Mouse (Mus musculus): ENCODE measurements around the gene Ddx5. TPM values are rescaled to one million over a fixed set of nuclear protein-coding genes. Genes with fewer than 3 reads are reported as not detected.

Ddx5 gene
- polyA plus RNA-seq, 1 experiment from 2014 or later, result 537 TPM

- peaks cover 84% of the 10 kb centered on the region for H3K36me3 ChIP-seq (ENCODE audit: control insufficient read depth, insufficient read depth, low read length)
- WGBS, result 94% methylated on average over 9 of the region's 9 CpGs
- ATAC-seq (ENCODE audit: low FRiP score, low TSS enrichment), result no peak
- no peak overlapping the region for H3K4me2 ChIP-seq (ENCODE audit: low read length)
- H3K4me1 ChIP-seq (ENCODE audit: control insufficient read depth, insufficient read depth, low read length), result peaks cover 5% of the 10 kb centered on the region; the same call in 1 of the 2 replicates
- H3K27ac ChIP-seq (replicated peaks; ENCODE audit: low read depth, low read length), result no peak overlapping the region
- H3K9me3 ChIP-seq (ENCODE audit: control insufficient read depth, low read length), result no peaks in the 10 kb centered on the region
- H3K9ac ChIP-seq (replicated peaks; ENCODE audit: low read length), result no peak overlapping the region
- no peaks in the 10 kb centered on the region for H3K27me3 ChIP-seq (ENCODE audit: control insufficient read depth, insufficient read depth, low read length)
- no peak overlapping the region for H3K4me3 ChIP-seq (replicated peaks; ENCODE audit: low read depth, low read length)
- no peak for DNase-seq
Measured at GRCm38 (mm10) chr11:106819595-106819994, 30.6 kb upstream of the Ddx5 start.

- no peaks in the 10 kb centered on the region for H3K27me3 ChIP-seq (ENCODE audit: control insufficient read depth, insufficient read depth, low read length)
- DNase-seq, result peak; percentile 79
- no peak overlapping the region for H3K4me3 ChIP-seq (replicated peaks; ENCODE audit: low read depth, low read length)
- WGBS, result 61% methylated on average over 9 of the region's 9 CpGs
- H3K9ac ChIP-seq (replicated peaks; ENCODE audit: low read length), result no peak overlapping the region
- no peak for ATAC-seq (ENCODE audit: low FRiP score, low TSS enrichment)
- H3K27ac ChIP-seq (replicated peaks; ENCODE audit: low read depth, low read length), result peak overlapping the region; percentile 10; the same call in 1 of the 2 replicates
- H3K4me1 ChIP-seq (ENCODE audit: control insufficient read depth, insufficient read depth, low read length), result peaks cover 5% of the 10 kb centered on the region; the same call in 1 of the 2 replicates
- no peak overlapping the region for H3K4me2 ChIP-seq (ENCODE audit: low read length)
- peaks cover 87% of the 10 kb centered on the region for H3K36me3 ChIP-seq (ENCODE audit: control insufficient read depth, insufficient read depth, low read length)
- no peaks in the 10 kb centered on the region for H3K9me3 ChIP-seq (ENCODE audit: control insufficient read depth, low read length)
Measured at GRCm38 (mm10) chr11:106818341-106818740, 29.4 kb upstream of the Ddx5 start.

GRCm38 (mm10) chr11:106817808-106818207 lies 28.8 kb upstream of the Ddx5 start:
- Histone ChIP-seq H3K36me3 (ENCODE audit: control insufficient read depth, insufficient read depth, low read length) (peaks cover 87% of the 10 kb centered on the region), H3K27me3 (ENCODE audit: control insufficient read depth, insufficient read depth, low read length) (no peaks in the 10 kb centered on the region), H3K4me2 (ENCODE audit: low read length) (no peak overlapping the region), H3K4me1 (ENCODE audit: control insufficient read depth, insufficient read depth, low read length) (peaks cover 5% of the 10 kb centered on the region; the same call in 1 of the 2 replicates), H3K4me3 (replicated peaks; ENCODE audit: low read depth, low read length) (no peak overlapping the region), H3K27ac (replicated peaks; ENCODE audit: low read depth, low read length) (peak overlapping the region; percentile 10; the same call in 1 of the 2 replicates), H3K9me3 (ENCODE audit: control insufficient read depth, low read length) (no peaks in the 10 kb centered on the region), H3K9ac (replicated peaks; ENCODE audit: low read length) (no peak overlapping the region)
- DNase-seq (peak; percentile 45), ATAC-seq (ENCODE audit: low FRiP score, low TSS enrichment) (no peak)
- WGBS, result 81% methylated on average over 6 of the region's 6 CpGs

GRCm38 (mm10) chr11:106817156-106817555 lies 28.2 kb upstream of the Ddx5 start:
- H3K9ac ChIP-seq (replicated peaks; ENCODE audit: low read length), result no peak overlapping the region
- 85% methylated on average over 3 of the region's 3 CpGs for WGBS
- peaks cover 5% of the 10 kb centered on the region; the same call in 1 of the 2 replicates for H3K4me1 ChIP-seq (ENCODE audit: control insufficient read depth, insufficient read depth, low read length)
- no peak overlapping the region for H3K4me3 ChIP-seq (replicated peaks; ENCODE audit: low read depth, low read length)
- 0 out of 2 replicates have a peak overlapping the region, but pooled peaks have one; percentile 3 for H3K27ac ChIP-seq (replicated peaks; ENCODE audit: low read depth, low read length)
- H3K27me3 ChIP-seq (ENCODE audit: control insufficient read depth, insufficient read depth, low read length), result no peaks in the 10 kb centered on the region
- H3K9me3 ChIP-seq (ENCODE audit: control insufficient read depth, low read length), result no peaks in the 10 kb centered on the region
- H3K4me2 ChIP-seq (ENCODE audit: low read length), result no peak overlapping the region
- H3K36me3 ChIP-seq (ENCODE audit: control insufficient read depth, insufficient read depth, low read length), result peaks cover 87% of the 10 kb centered on the region
- DNase-seq, result no peak
- ATAC-seq (ENCODE audit: low FRiP score, low TSS enrichment), result no peak

GRCm38 (mm10) chr11:106816316-106816715 lies 27.3 kb upstream of the Ddx5 start:
- Histone ChIP-seq H3K4me2 (ENCODE audit: low read length) (no peak overlapping the region), H3K36me3 (ENCODE audit: control insufficient read depth, insufficient read depth, low read length) (peaks cover 93% of the 10 kb centered on the region), H3K27me3 (ENCODE audit: control insufficient read depth, insufficient read depth, low read length) (no peaks in the 10 kb centered on the region), H3K4me1 (ENCODE audit: control insufficient read depth, insufficient read depth, low read length) (peaks cover 5% of the 10 kb centered on the region; the same call in 1 of the 2 replicates), H3K27ac (replicated peaks; ENCODE audit: low read depth, low read length) (no peak overlapping the region), H3K9me3 (ENCODE audit: control insufficient read depth, low read length) (no peaks in the 10 kb centered on the region), H3K4me3 (replicated peaks; ENCODE audit: low read depth, low read length) (no peak overlapping the region), H3K9ac (replicated peaks; ENCODE audit: low read length) (no peak overlapping the region)
- ATAC-seq (ENCODE audit: low FRiP score, low TSS enrichment) (no peak), DNase-seq (no peak)
- WGBS, result 75% methylated on average over 7 of the region's 7 CpGs

GRCm38 (mm10) chr11:106815761-106816160 lies 26.8 kb upstream of the Ddx5 start:
- ATAC-seq (ENCODE audit: low FRiP score, low TSS enrichment) (no peak), DNase-seq (no peak)
- Histone ChIP-seq H3K27me3 (ENCODE audit: control insufficient read depth, insufficient read depth, low read length) (no peaks in the 10 kb centered on the region), H3K9ac (replicated peaks; ENCODE audit: low read length) (no peak overlapping the region), H3K4me3 (replicated peaks; ENCODE audit: low read depth, low read length) (no peak overlapping the region), H3K27ac (replicated peaks; ENCODE audit: low read depth, low read length) (no peak overlapping the region), H3K4me2 (ENCODE audit: low read length) (no peak overlapping the region), H3K9me3 (ENCODE audit: control insufficient read depth, low read length) (no peaks in the 10 kb centered on the region), H3K36me3 (ENCODE audit: control insufficient read depth, insufficient read depth, low read length) (peaks cover 94% of the 10 kb centered on the region), H3K4me1 (ENCODE audit: control insufficient read depth, insufficient read depth, low read length) (peaks cover 5% of the 10 kb centered on the region; the same call in 1 of the 2 replicates)
- WGBS, result 90% methylated on average over 2 of the region's 2 CpGs

GRCm38 (mm10) chr11:106815331-106815730 lies 26.3 kb upstream of the Ddx5 start:
- H3K4me2 ChIP-seq (ENCODE audit: low read length), result no peak overlapping the region
- peaks cover 93% of the 10 kb centered on the region for H3K36me3 ChIP-seq (ENCODE audit: control insufficient read depth, insufficient read depth, low read length)
- H3K27me3 ChIP-seq (ENCODE audit: control insufficient read depth, insufficient read depth, low read length), result no peaks in the 10 kb centered on the region
- H3K4me3 ChIP-seq (replicated peaks; ENCODE audit: low read depth, low read length), result no peak overlapping the region
- H3K9me3 ChIP-seq (ENCODE audit: control insufficient read depth, low read length), result no peaks in the 10 kb centered on the region
- peaks cover 5% of the 10 kb centered on the region; the same call in 1 of the 2 replicates for H3K4me1 ChIP-seq (ENCODE audit: control insufficient read depth, insufficient read depth, low read length)
- WGBS, result 98% methylated on average over 2 of the region's 2 CpGs
- no peak overlapping the region for H3K27ac ChIP-seq (replicated peaks; ENCODE audit: low read depth, low read length)
- H3K9ac ChIP-seq (replicated peaks; ENCODE audit: low read length), result no peak overlapping the region
- DNase-seq (no peak), ATAC-seq (ENCODE audit: low FRiP score, low TSS enrichment) (no peak)

- Histone ChIP-seq H3K27me3 (ENCODE audit: control insufficient read depth, insufficient read depth, low read length) (no peaks in the 10 kb centered on the region), H3K4me3 (replicated peaks; ENCODE audit: low read depth, low read length) (no peak overlapping the region), H3K36me3 (ENCODE audit: control insufficient read depth, insufficient read depth, low read length) (peaks cover 89% of the 10 kb centered on the region), H3K4me2 (ENCODE audit: low read length) (no peak overlapping the region), H3K9me3 (ENCODE audit: control insufficient read depth, low read length) (no peaks in the 10 kb centered on the region), H3K4me1 (ENCODE audit: control insufficient read depth, insufficient read depth, low read length) (peaks cover 5% of the 10 kb centered on the region; the same call in 1 of the 2 replicates), H3K9ac (replicated peaks; ENCODE audit: low read length) (no peak overlapping the region), H3K27ac (replicated peaks; ENCODE audit: low read depth, low read length) (no peak overlapping the region)
- ATAC-seq (ENCODE audit: low FRiP score, low TSS enrichment), result no peak
- WGBS, result 89% methylated on average over 14 of the region's 14 CpGs
- DNase-seq, result no peak
Measured at GRCm38 (mm10) chr11:106814601-106815320, 25.8 kb upstream of the Ddx5 start.
